11 mouse cellular contexts compared by ENCODE assay signal in genomic region chr7:139002692-139003091, GRCm38 (mm10).
"Had no signal": no experiment of that assay in that cellular context is flagged by ENCODE, and none has a peak within 500 bp of the region (broad histone marks: within the 10 kb centered on the region; RNA-seq: fewer than 3 reads in every experiment).

No protein-coding gene starts in this region.

- DNase-seq: kidney, adult 9 months; kidney, postnatal 4 days; left cerebral cortex, postnatal 4 days; lung, adult 18-20 months; right cerebral cortex, postnatal 14 days; thymus, postnatal 4 days had no signal

- H3K4me2 ChIP-seq: limb, embryonic 13.5 days had no signal

- H3K9ac ChIP-seq: limb, embryonic 13.5 days; liver, embryonic 14.5 days had no signal

- H3K27ac ChIP-seq: kidney, postnatal 0 days; limb, embryonic 13.5 days; liver, embryonic 14.5 days; midbrain, embryonic 10.5 days had no signal

- H3K4me3 ChIP-seq: limb, embryonic 13.5 days; midbrain, embryonic 10.5 days; myocyte had no signal

- H3K9me3 ChIP-seq: limb, embryonic 13.5 days; midbrain, embryonic 10.5 days had no signal

- H3K36me3 ChIP-seq: limb, embryonic 13.5 days; midbrain, embryonic 10.5 days had no signal
